Mouse (Mus musculus) hematopoietic stem cell, adult 5-6 weeks (primary cell): ENCODE data around the gene Csnk1e. TPM values are rescaled to one million over a fixed set of nuclear protein-coding genes. Genes with fewer than 3 reads are reported as not detected.

Experiments
- ATAC-seq, 2 experiments: fragments of 125-278 bp in 1 of 2; replicated peaks in 1 of 2; 2 replicates each; pipeline ENCODE4 v1.8.0; 2016 to 2017; ENCODE audit warnings: inconsistent platforms in 2 of 2, mild to moderate bottlenecking in 2 of 2, moderate number of reproducible peaks in 2 of 2, low read depth in 1 of 2, moderate TSS enrichment in 1 of 2; ENCODE audit not compliant: low FRiP score in 2 of 2, poor library complexity in 2 of 2, severe bottlenecking in 2 of 2, insufficient read depth in 1 of 2, low TSS enrichment in 1 of 2
- total RNA-seq: library from RNA; stranded (forward); fragments of 172-1452, 232-1000 nt; gene quantifications from 2 replicates; pipeline ENCODE4 v1.2.3, GENCODE M21; 2017

Csnk1e gene
- total RNA-seq, 1 experiment from 2014 or later = 55.5 TPM

- ATAC-seq = no peak
Observed at GRCm38 (mm10) chr15:79453831-79454230, 1.5 kb downstream of the Csnk1e start.

DNA sequence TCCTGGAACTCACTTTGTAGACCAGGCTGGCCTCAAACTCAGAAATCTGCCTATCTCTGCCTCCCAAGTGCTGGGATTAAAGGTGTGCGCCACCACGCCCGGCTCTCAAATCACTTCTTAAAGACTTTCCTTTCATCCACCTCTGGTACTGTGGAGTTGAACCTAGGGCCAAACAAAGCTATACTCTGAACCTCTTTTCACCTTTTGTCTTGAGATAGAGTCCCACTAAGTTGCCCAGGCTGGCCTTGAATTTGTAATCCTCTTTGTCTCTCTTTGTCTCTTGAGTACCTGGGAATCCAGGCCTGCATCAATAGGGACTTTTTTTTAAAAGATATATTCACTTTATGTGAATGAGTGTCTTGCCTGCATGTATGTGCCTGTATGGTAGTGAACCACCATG lies 7.3 kb downstream of the Csnk1e start:
- ATAC-seq = no peak

GRCm38 (mm10) chr15:79445786-79446654 lies 9.3 kb downstream of the Csnk1e start:
- ATAC-seq = no peak

DNA sequence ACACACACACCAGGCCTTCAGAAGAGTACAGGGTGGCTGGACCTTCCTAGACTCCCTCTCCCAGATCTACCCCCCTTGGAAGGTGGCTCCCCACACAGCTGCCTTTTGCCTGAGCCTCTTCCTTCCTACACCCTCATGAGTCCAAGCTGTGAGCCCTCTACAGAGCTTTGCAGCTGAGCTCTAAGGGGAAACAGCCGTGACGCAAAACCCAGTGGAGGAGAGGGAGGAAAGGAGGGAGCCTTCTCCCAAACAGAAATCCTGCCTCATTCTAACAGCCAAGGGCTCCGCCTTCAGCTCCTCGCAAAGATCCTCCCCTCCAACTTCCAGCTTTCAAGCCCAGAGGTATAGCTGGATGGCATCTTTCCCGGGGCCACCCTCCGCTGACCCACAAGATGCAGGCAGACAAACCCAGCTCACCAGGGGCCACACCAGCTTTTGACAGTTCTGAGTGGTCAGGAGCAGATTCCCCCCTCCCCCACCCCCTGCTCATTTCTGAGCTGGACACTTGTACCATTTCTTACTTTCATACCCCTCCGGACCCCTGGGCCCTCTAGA lies 11.4 kb downstream of the Csnk1e start:
- no peak for ATAC-seq

DNA sequence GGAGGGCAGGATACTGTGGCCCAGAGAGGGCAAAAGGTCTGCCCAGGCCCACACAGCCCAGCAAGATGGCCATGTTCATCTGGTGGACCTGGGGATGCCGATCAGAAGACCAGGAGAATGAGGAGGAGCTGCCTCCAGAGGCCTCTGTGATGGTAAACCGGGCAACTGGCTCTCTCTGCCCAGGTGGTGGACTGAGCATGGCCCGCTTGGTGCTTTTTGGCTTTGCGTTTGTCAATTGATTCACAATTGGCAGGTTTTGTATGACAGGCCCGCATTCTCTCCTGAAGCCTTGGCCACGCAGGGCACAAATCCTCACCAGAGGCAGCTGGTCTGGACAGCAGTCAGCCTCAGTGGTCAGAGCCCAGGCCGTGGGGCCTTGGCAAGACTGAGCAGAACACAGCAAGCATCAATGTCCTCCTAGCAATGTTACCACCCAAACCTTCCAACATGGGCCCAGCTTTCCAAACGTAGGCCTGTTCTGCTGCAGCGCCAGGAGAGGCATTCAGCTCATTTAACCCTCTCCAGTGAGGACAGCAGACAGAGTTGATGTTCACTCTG lies 12.3 kb downstream of the Csnk1e start:
- no peak for ATAC-seq

GRCm38 (mm10) chr15:79442257-79442611 lies 13.1 kb downstream of the Csnk1e start:
- no peak for ATAC-seq

DNA sequence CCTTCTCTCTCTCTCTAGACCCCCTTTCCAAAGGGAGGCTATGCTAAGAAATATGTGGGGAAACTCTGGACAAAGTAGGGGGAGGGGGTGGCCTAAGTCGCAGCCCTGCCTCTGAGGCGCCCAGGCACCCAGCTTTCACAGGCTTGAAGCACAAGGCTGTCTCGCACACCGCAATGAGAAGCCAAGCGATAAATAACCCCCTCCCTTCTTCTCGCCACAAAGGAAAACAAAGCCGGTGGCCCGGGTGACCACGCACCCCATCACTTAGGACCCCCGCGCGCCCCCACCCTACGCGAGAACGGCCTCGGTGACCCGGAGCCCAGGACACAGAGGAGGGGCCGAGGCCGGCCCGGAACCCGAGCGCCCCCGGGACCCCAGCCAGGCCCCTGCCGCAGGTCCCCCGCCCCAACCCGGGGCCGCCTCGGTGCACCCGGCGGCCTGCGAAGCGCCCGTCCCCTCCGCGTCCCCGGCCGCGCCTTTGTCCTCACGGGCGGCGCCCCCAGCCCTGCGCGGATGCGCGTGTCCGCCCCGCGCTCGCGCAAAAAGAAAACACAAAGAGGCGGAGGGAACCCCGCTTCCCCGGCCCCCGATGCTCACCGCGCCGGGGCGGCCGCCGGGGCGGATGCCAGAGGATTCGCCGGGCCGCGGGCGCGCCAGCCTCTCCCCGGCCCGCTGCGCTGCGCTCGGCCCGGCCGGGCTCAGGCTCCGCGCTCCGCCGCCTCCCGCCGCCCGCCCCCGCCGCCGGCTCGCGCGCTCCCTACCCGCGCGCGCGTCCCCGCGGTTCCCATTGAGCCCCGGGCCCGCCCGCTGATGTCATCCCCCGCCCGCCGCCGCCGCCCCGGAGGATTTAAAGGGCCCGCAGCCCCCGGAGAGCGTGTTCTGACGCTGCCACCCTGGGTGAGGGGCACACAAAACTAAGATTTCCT lies 13.8 kb downstream of the Csnk1e start:
- ATAC-seq = peak; percentile 5 to 39; a peak in 2 of 4 replicates

DNA sequence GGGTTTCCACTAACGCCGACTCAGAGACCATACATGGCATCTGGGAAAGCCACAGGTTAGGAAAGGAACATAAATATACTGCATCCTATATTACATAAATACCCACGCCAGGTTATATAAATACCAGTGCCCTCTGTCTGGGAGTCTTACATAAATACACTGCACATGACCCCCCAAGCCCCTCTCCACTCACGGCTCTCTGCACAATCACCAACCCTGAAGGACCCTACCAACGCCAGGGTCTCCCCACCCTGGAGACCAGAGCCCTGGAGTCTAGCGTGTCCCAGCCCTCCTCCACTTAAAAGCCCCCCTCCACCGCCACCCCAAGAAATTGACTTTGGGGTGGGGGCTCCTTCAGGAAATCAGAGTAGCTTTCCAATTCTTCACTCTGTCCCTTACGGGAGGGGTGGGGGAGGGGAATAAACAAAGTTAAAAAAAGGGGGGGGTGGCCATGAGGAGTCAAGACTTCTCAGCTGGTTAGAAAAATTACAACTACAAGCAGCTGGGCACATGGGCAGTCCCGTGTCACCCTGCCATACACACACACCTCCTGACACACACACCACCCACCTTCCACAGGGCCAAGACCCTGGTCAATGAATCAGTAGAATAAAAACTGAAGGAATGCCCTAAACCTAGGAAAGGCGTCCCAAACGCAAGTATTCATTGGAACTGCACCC lies 14.6 kb downstream of the Csnk1e start:
- ATAC-seq = no peak

DNA sequence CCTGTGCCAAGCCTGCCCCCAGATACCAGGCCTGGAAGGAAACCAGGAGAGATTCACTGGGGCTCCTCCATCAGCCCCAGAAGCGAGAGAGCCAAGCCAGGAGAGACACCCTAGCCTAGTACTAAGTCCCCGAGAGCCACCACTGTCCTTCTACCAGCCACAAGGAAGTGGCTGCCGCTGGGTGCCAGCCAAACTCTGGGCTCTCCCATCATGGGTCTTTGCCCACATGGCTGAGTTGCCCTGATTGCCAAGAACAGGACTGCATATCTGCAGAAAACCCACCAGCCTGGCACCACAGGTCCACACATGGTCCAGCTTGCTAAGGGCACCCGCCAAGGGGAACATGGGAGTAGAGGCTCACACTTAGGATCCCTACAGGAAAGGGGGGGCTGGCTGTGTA lies 15.1 kb downstream of the Csnk1e start:
- peak; percentile 34 to 54 for ATAC-seq

GRCm38 (mm10) chr15:79439386-79439785 lies 16.0 kb downstream of the Csnk1e start:
- no peak for ATAC-seq

DNA sequence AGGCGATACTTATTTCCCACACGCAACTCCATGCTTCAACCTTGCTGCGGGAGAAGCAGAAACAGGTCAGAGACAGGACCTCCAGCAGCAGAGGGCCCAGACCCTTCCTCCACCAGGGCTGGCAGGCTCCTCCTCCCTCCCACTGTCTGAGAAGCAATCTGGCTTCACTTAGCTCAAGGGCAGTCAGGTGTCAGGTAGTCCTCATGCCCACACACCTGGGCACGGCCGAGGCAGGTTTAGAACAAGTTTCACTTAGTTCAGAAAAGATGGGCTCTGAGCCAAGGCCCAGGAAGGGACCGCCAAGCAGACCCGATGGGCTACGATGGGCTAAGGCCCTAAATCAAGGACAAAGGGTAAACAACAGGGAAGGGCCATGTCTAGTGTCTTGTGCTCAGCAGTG lies 16.6 kb downstream of the Csnk1e start:
- no peak for ATAC-seq

GRCm38 (mm10) chr15:79438209-79438810 lies 17.1 kb downstream of the Csnk1e start:
- no peak for ATAC-seq

DNA sequence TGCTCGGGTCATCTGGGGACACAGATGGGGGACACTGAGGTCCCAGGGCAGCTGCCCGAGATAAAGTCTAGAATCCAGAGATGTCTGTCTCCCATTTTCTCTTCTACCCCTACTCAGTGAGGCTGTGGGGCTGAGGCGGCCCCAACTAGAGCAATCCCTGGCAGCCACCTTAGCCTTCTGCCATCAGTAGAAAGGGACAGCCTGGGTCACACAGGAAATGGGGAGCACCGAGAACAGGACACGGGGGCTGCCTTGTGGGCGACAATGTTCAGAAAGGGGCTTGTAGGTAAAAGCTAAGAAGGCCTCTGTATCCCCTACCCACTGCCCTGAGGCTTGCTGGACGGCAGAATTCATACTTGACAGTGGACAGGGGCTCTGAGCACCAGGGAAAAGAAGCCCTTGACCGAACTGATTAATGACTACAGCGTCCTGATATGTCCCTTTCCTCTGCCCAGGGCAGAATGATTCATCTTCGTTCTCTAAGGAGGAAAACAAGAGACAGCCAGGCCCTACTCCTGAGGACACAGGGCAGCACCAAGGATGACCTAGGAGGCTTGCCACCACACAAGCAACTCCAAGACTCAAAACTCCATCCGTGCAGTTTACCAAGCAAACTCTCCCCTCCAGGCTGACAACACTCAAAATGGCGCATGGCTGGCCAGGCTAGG lies 17.7 kb downstream of the Csnk1e start:
- ATAC-seq = no peak

GRCm38 (mm10) chr15:79436481-79436921 lies 18.9 kb downstream of the Csnk1e start:
- no peak for ATAC-seq

DNA sequence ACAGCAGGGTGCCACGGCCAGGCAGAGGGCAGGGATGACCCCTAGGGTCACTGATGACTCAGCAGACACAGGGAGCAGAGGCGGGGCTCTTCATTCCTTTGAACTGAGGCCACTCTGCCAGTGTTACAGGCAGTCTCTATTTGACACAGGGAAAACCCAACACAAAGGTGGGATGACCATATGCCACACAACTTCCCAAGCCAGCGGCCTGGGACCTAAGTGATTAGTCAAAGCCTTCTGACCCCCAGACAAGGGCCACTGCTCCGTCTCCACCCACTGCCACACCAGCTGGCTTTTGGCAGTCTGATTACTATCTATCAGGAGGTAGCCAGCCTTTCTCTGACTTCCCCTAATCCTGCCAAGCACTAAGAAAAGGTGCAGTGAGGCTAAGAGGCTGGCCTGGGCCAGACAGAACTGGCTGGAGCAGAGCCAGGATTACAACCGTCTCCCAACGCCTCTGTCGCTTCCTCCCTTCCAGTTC lies 20.1 kb downstream of the Csnk1e start:
- peak; percentile 55 for ATAC-seq

- peak; percentile 56 to 58 for ATAC-seq
Observed at GRCm38 (mm10) chr15:79432892-79433291, 22.5 kb downstream of the Csnk1e start.
